Mouse (Mus musculus) MEL (cell line): ENCODE measurements around the gene Tnfrsf8. TPM values are rescaled to one million over a fixed set of nuclear protein-coding genes. Genes with fewer than 3 reads are reported as not detected.

Experiments used
- DNase-seq: peaks from one replicate; pipeline ENCODE4 v3.0.0; 2011; ENCODE audit warnings: low read depth, low spot score
- H3K27ac ChIP-seq: 2 replicates; pipeline ENCODE4 v1.5.1; 2012; ENCODE audit warnings: low read depth, mild to moderate bottlenecking, control low read depth, low read length, moderate library complexity; ENCODE audit not compliant: control insufficient read depth
- H3K27me3 ChIP-seq, 2 experiments: fragments of 150-350 bp in 1 of 2; sonication (generic) in 1 of 2; 2 replicates each; pipeline ENCODE4 v1.6.1; 2012; ENCODE audit warnings: low read length in 2 of 2, mild to moderate bottlenecking in 2 of 2, improper control_type of control experiment in 1 of 2, moderate library complexity in 1 of 2; ENCODE audit not compliant: insufficient read depth in 2 of 2, control insufficient read depth in 1 of 2
- H3K36me3 ChIP-seq, 2 experiments: 2 replicates each; pipeline ENCODE4 v1.6.1; 2012 to 2014; ENCODE audit warnings: low read length in 2 of 2, improper control_type of control experiment in 1 of 2, inconsistent platforms in 1 of 2, mild to moderate bottlenecking in 1 of 2; ENCODE audit not compliant: insufficient read depth in 2 of 2, control insufficient read depth in 1 of 2
- H3K4me1 ChIP-seq, 2 experiments: fragments of 150-350 bp in 1 of 2; sonication (generic) in 1 of 2; 2 replicates each; pipeline ENCODE4 v1.6.1; 2012; ENCODE audit warnings: low read length in 2 of 2, improper control_type of control experiment in 1 of 2, mild to moderate bottlenecking in 1 of 2; ENCODE audit not compliant: insufficient read depth in 2 of 2, control insufficient read depth in 1 of 2
- H3K4me3 ChIP-seq, 2 experiments: fragments of 150-350 bp in 1 of 2; sonication (generic) in 1 of 2; 2 replicates each; pipeline ENCODE4 v1.5.1; 2012; ENCODE audit warnings: low read depth in 2 of 2, low read length in 2 of 2, mild to moderate bottlenecking in 2 of 2, moderate library complexity in 2 of 2, control low read depth in 1 of 2, improper control_type of control experiment in 1 of 2; ENCODE audit not compliant: control insufficient read depth in 1 of 2, insufficient read depth in 1 of 2
- H3K79me2 ChIP-seq: 2 replicates; pipeline ENCODE4 v1.6.1; 2012; ENCODE audit warnings: mild to moderate bottlenecking, low read length, moderate library complexity; ENCODE audit not compliant: control insufficient read depth, poor library complexity, insufficient read depth
- H3K9ac ChIP-seq: 2 replicates; pipeline ENCODE4 v1.6.1; 2012; ENCODE audit warnings: low read depth, mild to moderate bottlenecking, control low read depth, low read length, moderate library complexity; ENCODE audit not compliant: control insufficient read depth, poor library complexity, severe bottlenecking
- H3K9me3 ChIP-seq: fragments of 150-350 bp; sonication (generic); replicated peaks from 2 replicates; pipeline ENCODE4 v1.6.1; 2012; ENCODE audit warnings: mild to moderate bottlenecking, low read length, improper control_type of control experiment, moderate library complexity; ENCODE audit not compliant: insufficient read depth
- BHLHE40 ChIP-seq: IDR thresholded peaks from 2 replicates; pipeline ENCODE4 v1.6.1; 2012; ENCODE audit warnings: low read depth, mild to moderate bottlenecking, inconsistent platforms, low read length, improper control_type of control experiment, borderline replicate concordance
- CHD1 ChIP-seq: IDR thresholded peaks from 2 replicates; pipeline ENCODE4 v1.6.1; 2012; ENCODE audit warnings: low read depth, mild to moderate bottlenecking, inconsistent platforms, low read length, improper control_type of control experiment
- CHD2 ChIP-seq: IDR thresholded peaks from 2 replicates; pipeline ENCODE4 v1.6.1; 2011; ENCODE audit warnings: low read length, improper control_type of control experiment
- CTCF ChIP-seq, 3 experiments: IDR thresholded peaks in 2 of 3; conservative IDR thresholded peaks in 1 of 3; 2 replicates each; pipeline ENCODE4 v1.5.1; 2011 to 2012; ENCODE audit warnings: low read length in 3 of 3, low read depth in 2 of 3, mild to moderate bottlenecking in 2 of 3, improper control_type of control experiment in 1 of 3, inconsistent platforms in 1 of 3, mixed read lengths in 1 of 3, moderate library complexity in 1 of 3; ENCODE audit not compliant: control insufficient read depth in 1 of 3, insufficient read depth in 1 of 3, poor library complexity in 1 of 3, severe bottlenecking in 1 of 3
- ELF1 ChIP-seq: IDR thresholded peaks from 2 replicates; pipeline ENCODE4 v1.6.1; 2014; ENCODE audit warnings: low read depth, mild to moderate bottlenecking, inconsistent platforms, low read length, improper control_type of control experiment, moderate library complexity
- EP300 ChIP-seq, 2 experiments: IDR thresholded peaks; 2 replicates each; pipeline ENCODE4 v1.6.1; 2011; ENCODE audit warnings: improper control_type of control experiment in 2 of 2, low read length in 2 of 2, low read depth in 1 of 2, mild to moderate bottlenecking in 1 of 2
- MXI1 ChIP-seq: IDR thresholded peaks from 2 replicates; pipeline ENCODE4 v1.6.1; 2011; ENCODE audit warnings: mild to moderate bottlenecking, low read depth, low read length, improper control_type of control experiment
- MYB ChIP-seq: IDR thresholded peaks from 2 replicates; pipeline ENCODE4 v1.6.1; 2011; ENCODE audit warnings: mild to moderate bottlenecking, low read depth, low read length, improper control_type of control experiment
- NELFE ChIP-seq: IDR thresholded peaks from 2 replicates; pipeline ENCODE4 v1.6.1; 2011; ENCODE audit warnings: low read depth, low read length, improper control_type of control experiment
- POLR2AphosphoS2 ChIP-seq: IDR thresholded peaks from 2 replicates; pipeline ENCODE4 v1.6.1; 2011; ENCODE audit warnings: low read length, improper control_type of control experiment
- RAD21 ChIP-seq: IDR thresholded peaks from 2 replicates; pipeline ENCODE4 v1.6.1; 2011; ENCODE audit warnings: mild to moderate bottlenecking, low read depth, low read length, improper control_type of control experiment
- SMC3 ChIP-seq: IDR thresholded peaks from 2 replicates; pipeline ENCODE4 v1.6.1; 2011; ENCODE audit warnings: low read depth, low read length, improper control_type of control experiment
- TAL1 ChIP-seq: IDR thresholded peaks from 2 replicates; pipeline ENCODE4 v1.6.1; 2012; ENCODE audit warnings: mild to moderate bottlenecking, inconsistent platforms, low read length, moderate library complexity, mixed read lengths
- TBP ChIP-seq: IDR thresholded peaks from 2 replicates; pipeline ENCODE4 v1.8.0; 2011; ENCODE audit warnings: low read depth, low read length, improper control_type of control experiment
- TCF12 ChIP-seq: IDR thresholded peaks from 2 replicates; pipeline ENCODE4 v1.6.1; 2014; ENCODE audit warnings: low read depth, mild to moderate bottlenecking, inconsistent platforms, low read length, improper control_type of control experiment, moderate library complexity
- USF1 ChIP-seq: IDR thresholded peaks from 2 replicates; pipeline ENCODE4 v1.6.1; 2014; ENCODE audit warnings: low read depth, mild to moderate bottlenecking, inconsistent platforms, low read length, improper control_type of control experiment, moderate library complexity
- USF2 ChIP-seq, 2 experiments: IDR thresholded peaks; 2 replicates each; pipeline ENCODE4 v1.6.1; 2011 to 2012; ENCODE audit warnings: improper control_type of control experiment in 2 of 2, low read length in 2 of 2, borderline replicate concordance in 1 of 2, inconsistent platforms in 1 of 2, low read depth in 1 of 2, mild to moderate bottlenecking in 1 of 2; ENCODE audit not compliant: insufficient read depth in 1 of 2
- ZC3H11A ChIP-seq: IDR thresholded peaks from 2 replicates; pipeline ENCODE4 v1.6.1; 2012; ENCODE audit warnings: low read depth, mild to moderate bottlenecking, inconsistent platforms, low read length, improper control_type of control experiment
- ZKSCAN1 ChIP-seq: IDR thresholded peaks from 2 replicates; pipeline ENCODE4 v1.6.1; 2012; ENCODE audit warnings: low read depth, mild to moderate bottlenecking, inconsistent platforms, low read length, improper control_type of control experiment, moderate library complexity
- ZMIZ1 ChIP-seq: IDR thresholded peaks from 2 replicates; pipeline ENCODE4 v1.6.1; 2012; ENCODE audit warnings: low read depth, mild to moderate bottlenecking, inconsistent platforms, low read length, improper control_type of control experiment, moderate library complexity
- ZNF384 ChIP-seq: IDR thresholded peaks from 2 replicates; pipeline ENCODE4 v1.6.1; 2012; ENCODE audit warnings: low read depth, mild to moderate bottlenecking, inconsistent platforms, low read length, improper control_type of control experiment
- polyA plus RNA-seq, 2 experiments: library from polyadenylated mRNA; stranded (reverse) in 1 of 2; unstranded in 1 of 2; fragments of >175 nt in 1 of 2; fragments of >200 nt in 1 of 2; gene quantifications; 2 replicates each; pipeline versions ENCODE4 v1.2.1 to v1.2.4; 2012; ENCODE audit warnings: low replicate concordance in 2 of 2, low read depth in 1 of 2; ENCODE audit not compliant: insufficient read length in 2 of 2, insufficient read depth in 1 of 2, missing spikeins in 1 of 2
- total RNA-seq: library from RNA; depleted of rRNA; stranded (reverse); fragments of 300-350 nt; gene quantifications from 2 replicates; pipeline ENCODE4 v1.2.3, GENCODE M21; 2012

The Tnfrsf8 gene
- total and polyA plus RNA-seq, 3 experiments: not detected

GRCm38 (mm10) chr4:145294588-145294987, 20.4 kb downstream of the Tnfrsf8 start:
- H3K36me3 ChIP-seq: no peaks in the 10 kb centered on the region
- no peaks in the 10 kb centered on the region for H3K79me2 ChIP-seq

GRCm38 (mm10) chr4:145286369-145287120, 28.4 kb downstream of the Tnfrsf8 start:
- TF ChIP-seq POLR2AphosphoS2 (no peak), ZNF384 (no peak), SMC3 (peak; percentile 93), RAD21 (peak; percentile 91), CTCF (IDR thresholded peaks at IDR 0.05 in 2 of 3, conservative IDR thresholded peaks at IDR 0.05 in 1 of 3; ENCODE audit: control insufficient read depth in 1 of 3, insufficient read depth in 1 of 3, low read depth in 2 of 3, low read length in 3 of 3, poor library complexity in 1 of 3, severe bottlenecking in 1 of 3) (peak in 2 of 3 experiments; percentile 78 to 86; a peak in 4 of 6 replicates), ZC3H11A (peak; percentile 85), TBP (no peak), EP300 (IDR thresholded peaks at IDR 0.05; ENCODE audit: low read depth in 1 of 2, low read length in 2 of 2) (peak in 1 of 2 experiments; percentile 22; a peak in 1 of 4 replicates), ZKSCAN1 (no peak)
- Histone ChIP-seq H3K4me3 (no peak overlapping the region), H3K79me2 (no peaks in the 10 kb centered on the region), H3K27ac (no peak overlapping the region), H3K9ac (no peak overlapping the region), H3K4me1 (no peaks in the 10 kb centered on the region), H3K36me3 (no peaks in the 10 kb centered on the region), H3K27me3 (no peaks in the 10 kb centered on the region), H3K9me3 (no peaks in the 10 kb centered on the region)
- DNase-seq: peak; percentile 82

More at GRCm38 (mm10) chr4:145294588-145294987, 20.4 kb downstream of the Tnfrsf8 start:
- TF ChIP-seq SMC3 (no peak), MXI1 (no peak), USF1 (no peak), TAL1 (no peak), CHD2 (no peak), RAD21 (no peak), USF2 (IDR thresholded peaks at IDR 0.05; ENCODE audit: borderline replicate concordance in 1 of 2, insufficient read depth in 1 of 2, low read depth in 1 of 2, low read length in 2 of 2) (no peak), CHD1 (no peak), TBP (no peak), TCF12 (no peak), MYB (no peak), NELFE (no peak), ZMIZ1 (no peak), BHLHE40 (no peak), ELF1 (no peak)
- no peak overlapping the region for H3K4me3 ChIP-seq
- no peak overlapping the region for H3K27ac ChIP-seq
- H3K27me3 ChIP-seq: no peaks in the 10 kb centered on the region
- no peaks in the 10 kb centered on the region for H3K9me3 ChIP-seq
- DNase-seq: no peak
- no peaks in the 10 kb centered on the region for H3K4me1 ChIP-seq
- H3K9ac ChIP-seq: no peak overlapping the region
